Mouse (Mus musculus) kidney, postnatal 4 days (tissue): Measurements from ENCODE around the gene E030025P04Rik.

ENCODE experiments used
- DNase-seq, 2 experiments: peaks; one replicate each; pipeline ENCODE4 v3.0.0; 2021; ENCODE audit warnings: mixed read lengths in 2 of 2

Gene E030025P04Rik

DNA sequence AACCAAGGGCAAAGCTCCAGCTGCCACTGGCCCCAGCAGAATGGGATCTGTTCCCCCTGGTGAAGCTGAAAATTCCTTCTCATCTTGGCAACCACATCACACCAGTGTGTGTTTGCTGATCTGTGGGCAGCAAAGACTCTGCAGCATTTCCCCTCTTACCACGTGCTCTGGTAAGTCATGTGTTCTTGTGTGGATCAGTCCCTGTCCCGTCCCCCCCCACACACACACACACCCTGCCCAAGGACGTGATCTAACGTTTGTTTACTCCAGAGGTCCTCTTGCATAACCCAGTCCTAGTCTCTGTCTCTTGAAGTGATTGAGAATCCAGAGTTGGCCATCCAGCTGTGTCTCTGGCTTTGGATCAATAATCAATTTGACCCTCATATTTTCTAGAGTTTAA, at the start of gene E030025P04Rik:
Gene E030025P04Rik (minus strand): TSS at position 134 of the 400 bp plus-strand sequence.
- DNase-seq = no peak

DNA sequence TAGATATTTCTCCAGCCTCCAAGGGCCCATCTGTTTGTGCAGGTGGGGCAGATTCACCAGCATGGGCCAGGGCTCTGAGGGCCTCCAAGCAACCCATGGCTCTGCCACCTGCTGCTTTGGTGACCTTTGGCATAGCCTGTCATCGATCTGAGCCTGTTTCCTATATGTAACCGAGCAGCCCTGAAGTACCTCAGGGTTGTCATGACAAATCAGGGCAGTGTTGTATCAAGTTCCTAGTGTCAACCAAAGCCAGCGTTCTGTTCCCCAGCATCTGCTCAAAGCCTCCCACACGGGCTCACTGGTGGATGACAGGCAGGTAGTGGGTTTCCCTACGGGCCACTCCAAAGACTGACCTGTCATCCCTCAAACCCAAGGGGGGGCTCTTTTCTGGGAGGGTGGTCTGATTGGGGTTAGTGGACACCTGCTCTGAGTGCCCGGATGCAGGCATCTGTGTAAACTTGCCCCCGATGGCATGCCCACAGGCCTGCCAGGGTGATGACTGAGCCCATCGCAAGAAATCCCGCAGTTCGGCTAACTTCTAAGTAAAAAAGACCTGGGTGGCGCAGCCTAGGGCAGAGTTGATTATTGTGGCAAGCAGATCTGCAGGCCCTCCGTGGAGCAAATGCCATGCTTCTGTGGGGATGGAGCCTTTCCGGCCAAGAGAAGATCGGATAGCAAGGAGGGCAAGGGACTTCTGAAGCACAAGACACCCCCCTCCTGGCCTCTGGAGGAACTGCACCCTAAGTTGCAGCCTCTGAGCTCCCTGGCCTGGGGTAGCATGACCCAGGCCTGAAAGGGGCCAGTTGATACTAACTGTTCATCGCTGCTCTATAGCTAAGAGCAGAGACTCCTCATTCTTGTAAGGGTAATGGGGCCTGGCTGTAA, 48.7 kb upstream of the E030025P04Rik start:
- peak; percentile 89 to 90 for DNase-seq

DNA sequence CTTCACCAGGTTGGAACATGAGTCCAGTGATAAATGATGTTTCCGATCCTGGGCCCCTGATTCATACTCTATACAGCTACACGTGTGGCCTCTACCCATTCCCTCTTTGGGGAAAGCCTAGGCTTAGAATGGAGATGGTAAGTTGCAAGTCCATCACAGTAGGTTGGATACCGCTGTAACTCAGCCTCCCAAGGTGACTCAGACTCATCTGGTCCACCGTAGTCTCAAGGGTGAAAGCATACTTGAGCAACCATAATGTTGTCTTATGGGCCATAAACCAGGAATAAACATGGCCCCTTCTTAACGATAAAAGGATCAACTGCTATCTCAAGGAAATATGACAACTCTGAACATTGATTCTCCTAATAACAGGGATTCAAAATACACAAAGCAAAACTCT, 44.1 kb upstream of the E030025P04Rik start:
- DNase-seq = no peak

DNA sequence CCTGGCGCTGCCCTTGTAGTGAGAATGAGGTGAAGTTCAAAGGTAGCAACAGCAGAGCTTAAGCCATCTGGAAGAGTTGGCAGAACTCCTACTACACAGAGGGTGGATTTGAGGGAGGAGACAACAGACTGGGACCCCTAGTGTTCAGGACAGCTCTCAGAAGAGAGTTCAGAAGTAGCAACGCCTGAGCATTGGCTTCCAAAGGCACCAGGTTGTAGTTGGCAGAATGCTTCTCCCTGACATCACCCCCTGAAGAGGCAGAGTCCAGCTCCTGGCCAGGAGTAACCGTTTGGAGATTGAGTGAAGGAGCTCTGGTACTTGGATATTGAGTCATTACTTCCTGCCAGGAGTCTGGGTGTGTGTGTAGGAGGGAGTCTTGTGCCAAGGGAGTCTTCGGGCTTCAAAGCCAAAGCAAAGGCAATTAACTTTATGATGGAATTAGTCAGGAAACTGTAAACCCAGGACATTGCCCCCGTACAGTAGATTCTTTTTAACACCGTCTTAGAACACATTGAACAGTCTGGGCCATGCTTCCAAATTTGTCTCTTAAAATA, 43.5 kb upstream of the E030025P04Rik start:
- peak in 1 of 2 experiments; percentile 5 for DNase-seq

DNA sequence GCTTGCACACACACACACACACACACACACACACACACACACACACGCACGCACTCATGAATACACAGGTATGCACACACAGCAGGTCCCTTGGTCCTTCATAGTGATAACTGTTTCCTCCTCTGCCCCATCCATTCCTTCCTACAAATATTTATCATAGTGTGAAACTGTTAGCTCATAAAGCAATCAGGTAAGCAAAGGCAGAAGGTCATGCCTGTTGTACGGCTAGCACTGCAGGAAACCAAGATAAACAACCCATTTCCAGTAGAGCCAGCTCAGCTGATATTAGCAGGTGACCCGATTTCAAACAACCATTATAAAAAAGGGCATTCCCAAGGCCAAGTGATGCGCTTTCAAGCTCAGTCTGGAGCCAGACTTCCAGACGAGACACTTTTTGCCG, 36.9 kb upstream of the E030025P04Rik start:
- DNase-seq = no peak

DNA sequence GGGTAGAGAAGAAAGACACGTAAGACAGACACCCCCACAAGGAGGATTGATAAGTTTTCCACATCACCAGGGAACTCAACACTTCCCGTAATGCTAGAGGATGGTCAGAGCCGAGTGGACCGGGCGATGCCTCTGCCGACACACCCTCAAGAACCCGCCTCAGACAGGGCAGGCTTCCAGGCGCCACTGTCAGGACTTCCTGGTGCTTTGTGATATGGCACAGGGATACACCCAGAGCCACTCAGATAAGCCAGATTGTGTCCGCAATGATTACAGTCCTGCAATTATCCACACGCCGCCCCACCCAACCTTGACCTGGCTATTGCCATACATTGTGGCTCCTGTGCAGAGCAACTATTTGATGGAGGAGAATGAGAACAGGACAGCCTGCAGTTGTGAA, 36.1 kb upstream of the E030025P04Rik start:
- no peak for DNase-seq

DNA sequence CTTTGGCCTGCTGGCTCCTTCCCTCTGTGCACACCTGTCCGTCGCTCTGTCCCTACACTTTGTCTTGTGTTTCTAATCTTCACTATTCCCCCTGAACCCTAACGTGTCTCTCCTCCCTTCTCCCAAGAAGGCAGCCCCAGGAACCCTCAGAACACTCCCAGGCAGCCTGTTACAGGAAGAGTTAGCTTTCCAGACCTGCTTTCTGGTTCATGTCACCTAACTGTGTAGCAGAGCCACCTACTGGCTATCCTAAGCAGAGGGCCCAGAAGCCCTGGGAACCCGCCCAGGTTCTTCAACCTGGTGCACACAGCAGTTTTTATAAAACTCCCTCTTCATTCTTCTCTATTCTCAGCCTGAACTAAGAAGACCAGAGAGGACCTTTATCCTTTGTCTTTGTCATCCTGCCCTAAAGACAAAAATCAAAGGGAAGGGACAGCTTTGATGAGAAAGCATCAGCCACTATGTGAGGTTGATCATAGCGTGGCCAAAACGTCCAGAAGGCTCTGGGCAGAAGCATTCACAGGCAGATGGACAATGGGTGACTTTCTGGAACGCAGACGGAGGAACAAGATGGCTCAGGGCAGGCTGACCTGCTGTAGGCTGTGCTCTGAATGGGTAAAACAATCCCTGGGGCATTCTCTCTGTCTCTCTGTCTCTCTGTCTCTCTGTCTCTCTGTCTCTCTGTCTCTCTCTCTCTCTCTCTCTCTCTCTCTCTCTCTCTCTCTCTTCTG, 34.8 kb upstream of the E030025P04Rik start:
- DNase-seq = peak; percentile 49 to 60

DNA sequence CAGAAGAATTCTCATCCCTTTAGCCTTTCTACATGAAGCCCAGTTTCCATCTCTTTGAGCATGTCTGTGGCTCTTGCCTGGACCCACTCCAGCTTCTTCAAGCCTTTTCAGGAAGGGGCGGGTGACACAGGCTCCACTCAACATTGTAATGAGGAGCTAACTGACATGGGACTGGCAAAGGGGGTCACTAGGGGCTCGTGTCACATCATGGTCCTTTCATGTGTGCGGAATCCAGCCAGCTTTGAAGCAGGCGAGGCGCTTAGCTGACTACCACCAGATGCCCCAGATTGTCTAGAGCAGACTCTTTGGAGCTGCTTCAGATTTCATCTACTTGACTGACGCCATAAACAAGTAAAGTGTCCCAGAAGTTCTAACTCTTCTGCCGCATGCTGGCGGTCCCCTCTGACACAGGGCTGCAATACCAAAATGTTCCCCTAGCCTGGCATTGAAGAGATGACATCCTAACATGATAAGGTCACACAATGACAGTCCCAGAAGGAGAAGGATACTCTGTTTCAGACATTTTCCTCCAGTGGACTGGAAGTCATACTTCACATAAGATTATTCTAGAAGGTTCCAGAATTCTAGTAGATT, 31.3 kb upstream of the E030025P04Rik start:
- no peak for DNase-seq

DNA sequence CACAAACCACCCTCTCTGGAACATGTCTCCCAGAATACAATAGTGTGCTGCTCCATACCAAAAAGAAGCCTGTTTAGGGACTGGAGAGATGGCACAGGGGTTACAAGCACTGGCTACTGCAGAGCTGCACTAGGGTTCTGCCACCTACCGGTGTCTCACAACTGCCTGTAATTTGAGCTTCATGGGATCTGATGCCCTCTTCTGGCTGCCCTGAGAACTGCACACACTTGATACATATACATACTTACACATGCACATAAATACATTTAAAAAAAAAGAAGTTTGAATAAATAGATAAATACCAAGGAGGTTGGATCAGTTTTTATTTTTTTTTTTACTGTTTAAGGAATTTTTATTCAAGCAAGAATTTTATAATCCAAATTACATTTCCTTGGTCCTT, 28.1 kb upstream of the E030025P04Rik start:
- DNase-seq = no peak

DNA sequence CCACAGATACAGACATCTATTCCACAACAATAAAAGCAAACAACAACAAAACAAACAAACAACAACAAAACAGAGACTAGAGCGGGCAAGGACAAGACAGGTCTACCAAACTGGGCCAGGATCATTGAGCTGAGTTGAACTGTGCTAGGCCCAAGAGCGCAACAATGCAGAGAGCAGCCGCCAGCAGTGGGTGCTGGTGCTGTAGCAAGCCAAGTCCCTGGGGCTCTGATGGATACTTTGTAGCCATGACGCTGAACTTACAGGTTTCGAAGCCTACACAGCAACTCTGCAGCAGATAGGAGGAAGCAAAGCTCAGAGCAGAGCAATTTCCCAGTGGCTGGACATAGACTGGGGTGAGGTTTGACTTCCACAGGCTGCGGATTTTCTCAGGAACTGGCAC, 26.6 kb upstream of the E030025P04Rik start:
- DNase-seq = no peak

DNA sequence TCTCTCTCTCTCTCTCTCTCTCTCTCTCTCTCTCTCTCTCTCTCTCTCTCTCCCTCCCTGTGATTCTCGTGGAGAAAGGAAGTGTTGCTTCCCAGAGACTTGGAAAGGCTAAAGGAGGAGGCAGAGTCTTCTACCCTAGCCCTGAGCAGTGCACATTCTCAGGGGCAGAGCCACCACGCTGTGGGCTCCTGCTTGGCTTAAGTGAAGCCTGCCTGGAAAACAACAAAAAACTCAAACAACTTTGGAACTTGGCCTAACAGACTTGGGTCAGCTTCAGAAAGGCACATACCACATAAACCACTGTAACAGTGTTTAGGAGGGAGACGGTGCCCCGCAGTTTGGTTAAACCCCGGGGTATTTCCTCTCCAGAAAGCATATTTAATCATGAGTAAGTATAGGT, 13.5 kb upstream of the E030025P04Rik start:
- no peak for DNase-seq

DNA sequence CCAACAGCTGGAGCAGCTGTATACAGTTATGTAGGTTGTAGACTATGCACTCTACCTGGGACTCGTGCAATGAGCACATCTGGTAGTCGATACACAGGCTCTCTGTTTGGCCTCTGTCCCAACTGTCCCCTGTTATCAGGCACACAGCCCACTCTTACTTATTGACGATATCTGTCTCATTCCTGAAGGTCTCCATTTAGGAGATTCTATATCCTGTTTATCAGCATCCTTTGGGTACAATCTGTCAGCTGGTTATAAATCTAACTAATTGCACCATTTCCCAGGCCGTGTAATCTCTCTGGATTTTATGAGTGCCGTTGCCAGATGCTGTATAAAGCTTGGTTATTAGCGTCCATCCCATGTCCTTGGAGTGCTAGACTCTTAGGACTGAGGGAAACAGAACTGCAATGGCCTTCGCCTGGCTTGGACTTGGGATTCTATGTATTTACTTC, 747 bp upstream of the E030025P04Rik start:
- no peak for DNase-seq

DNA sequence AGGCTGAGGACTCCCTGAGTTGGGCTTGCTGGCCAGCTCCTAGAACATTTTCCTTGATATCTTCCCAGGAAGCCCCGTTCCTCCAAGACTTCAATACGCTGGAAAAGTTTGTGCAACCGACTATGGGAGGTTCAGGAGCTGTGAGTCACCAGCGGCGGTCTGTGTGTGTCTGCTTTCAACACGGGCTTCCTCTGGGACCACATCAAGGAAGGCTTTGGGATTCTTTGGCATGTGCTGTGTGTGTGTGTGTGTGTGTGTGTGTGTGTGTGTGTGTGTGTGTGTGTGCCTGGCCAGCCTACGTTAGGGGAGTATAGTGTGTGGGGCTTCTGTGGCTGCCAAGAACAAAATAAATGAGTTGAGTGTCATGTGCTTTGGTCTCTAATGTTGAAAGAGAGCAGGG, 17.7 kb downstream of the E030025P04Rik start:
- DNase-seq = peak; percentile 9 to 38

DNA sequence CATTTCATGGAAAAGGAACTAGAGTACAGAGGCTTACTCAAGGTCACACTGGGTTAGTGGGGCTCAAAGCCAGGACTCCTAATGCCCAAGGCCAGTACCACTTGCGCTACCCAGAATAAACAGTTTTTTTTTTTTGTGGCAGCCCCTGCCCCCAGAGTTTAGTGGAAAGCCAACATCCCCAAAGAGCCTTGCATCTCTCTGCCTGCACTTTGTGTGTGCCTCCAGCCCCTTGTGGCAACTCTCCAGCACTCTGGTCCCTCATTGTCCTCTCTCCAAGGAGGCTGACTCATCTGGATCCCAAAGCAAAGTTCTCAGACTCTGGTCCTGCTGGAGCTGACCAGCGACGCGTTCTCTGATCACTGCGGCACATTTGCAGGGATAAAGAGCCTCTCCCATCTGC, 18.7 kb downstream of the E030025P04Rik start:
- no peak for DNase-seq

DNA sequence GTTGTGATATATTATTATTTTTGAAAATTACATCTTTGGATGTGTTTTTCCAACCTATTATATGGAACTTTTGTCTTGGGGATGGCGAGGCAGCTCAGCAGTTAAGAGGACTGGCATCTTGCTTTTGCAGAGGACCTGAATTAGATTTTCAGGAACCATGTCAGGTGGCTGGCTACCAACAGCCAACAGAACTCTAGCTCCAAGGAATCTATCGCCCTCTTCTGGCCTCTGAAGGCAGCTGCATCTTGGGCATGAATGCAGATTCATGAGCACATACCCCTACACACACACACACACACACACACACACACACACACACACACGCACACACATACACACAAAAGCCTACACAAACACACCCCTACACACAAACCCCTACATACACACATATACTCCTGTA, 19.9 kb downstream of the E030025P04Rik start:
- DNase-seq = no peak

DNA sequence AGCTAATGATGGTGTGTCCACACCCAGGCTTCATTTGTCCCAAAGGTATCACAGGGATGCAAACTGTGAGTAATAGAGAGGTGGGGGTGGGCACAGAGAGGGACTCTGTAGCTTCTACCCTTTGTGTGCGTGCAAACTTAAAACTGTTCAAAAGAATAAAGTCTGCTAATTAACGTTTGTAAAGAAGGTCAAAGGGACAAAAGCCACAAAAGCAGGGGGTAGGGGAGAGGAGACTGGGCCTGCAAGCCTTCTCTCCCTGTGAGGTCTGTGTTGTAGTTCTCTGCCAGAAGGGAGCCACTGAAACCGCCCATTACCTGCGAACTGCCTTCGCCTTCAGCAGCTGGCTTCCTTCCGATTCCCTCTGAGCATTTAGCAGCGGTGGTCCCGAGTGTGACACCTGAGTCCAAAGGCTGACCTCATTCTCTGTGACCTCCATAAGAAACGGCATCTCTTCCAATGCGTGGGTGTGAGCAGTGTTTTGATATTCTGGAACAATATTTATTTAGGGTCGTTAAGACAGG, 34.3 kb downstream of the E030025P04Rik start:
- no peak for DNase-seq

DNA sequence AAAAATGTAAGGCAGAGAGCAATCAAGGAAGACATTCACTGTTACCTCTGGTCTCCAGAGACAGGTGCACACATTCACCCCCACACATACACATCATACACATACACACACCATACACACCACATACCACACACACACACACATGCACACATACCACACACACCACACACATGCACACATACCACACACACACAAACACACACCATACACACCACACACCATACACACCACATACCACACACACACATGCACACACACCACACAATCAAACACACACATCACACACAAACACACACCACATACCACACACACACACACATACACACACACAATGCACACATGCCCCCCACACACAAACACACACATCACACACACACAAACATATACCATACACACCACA, 35.1 kb downstream of the E030025P04Rik start:
- no peak for DNase-seq

DNA sequence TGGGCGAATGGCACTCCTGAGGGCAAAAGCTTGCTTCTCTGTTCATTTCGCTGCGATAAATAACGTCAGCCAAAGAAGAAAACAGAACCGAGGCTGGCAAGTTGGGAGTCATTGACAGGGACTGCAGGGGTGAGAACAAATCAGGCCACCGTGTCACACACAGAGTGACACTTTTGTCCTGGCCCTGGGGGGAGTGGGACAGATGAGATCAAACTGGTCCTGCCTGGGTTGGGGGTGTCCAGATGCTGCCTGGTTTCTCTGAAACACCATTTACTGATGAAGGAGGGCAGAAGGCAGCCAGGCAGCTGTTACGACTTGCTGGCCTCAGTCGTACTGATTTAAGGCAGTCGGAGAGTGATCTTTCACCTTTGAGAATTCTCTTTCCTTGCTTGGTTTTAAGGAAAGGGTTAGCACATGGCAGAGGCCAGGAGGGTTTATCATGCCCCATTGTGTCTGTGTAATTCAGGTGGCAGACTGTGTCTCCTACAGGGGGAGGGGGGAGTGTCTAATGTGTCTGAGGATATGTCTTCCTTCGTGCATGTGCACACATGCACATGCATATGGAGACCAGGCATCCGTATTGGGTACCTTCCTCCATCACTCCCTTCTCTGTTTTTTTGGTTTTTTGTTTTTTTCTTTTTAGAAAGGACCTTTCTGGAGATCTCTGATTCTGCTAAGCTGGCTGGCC, 36.5 kb downstream of the E030025P04Rik start:
- no peak for DNase-seq

DNA sequence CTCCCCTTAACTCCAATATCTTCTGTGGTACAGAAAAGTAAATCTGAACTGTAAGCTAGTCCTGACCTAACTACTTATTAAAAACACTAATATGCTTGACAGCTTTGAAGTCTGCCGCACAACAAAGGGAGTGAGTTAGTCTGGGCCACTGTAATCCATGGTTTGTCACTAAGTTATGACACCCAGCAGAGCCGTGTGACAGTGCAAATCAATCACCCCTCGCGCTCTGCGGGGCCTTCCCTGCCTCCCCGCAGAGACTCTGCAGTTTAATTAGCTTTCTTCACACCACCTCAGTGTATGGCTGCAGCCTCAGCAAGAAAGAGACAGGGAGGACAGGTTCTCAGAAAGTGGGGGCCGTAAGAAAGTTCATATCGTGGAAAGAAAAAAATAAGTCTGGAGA, 37.4 kb downstream of the E030025P04Rik start:
- DNase-seq = peak in 1 of 2 experiments; percentile 20

DNA sequence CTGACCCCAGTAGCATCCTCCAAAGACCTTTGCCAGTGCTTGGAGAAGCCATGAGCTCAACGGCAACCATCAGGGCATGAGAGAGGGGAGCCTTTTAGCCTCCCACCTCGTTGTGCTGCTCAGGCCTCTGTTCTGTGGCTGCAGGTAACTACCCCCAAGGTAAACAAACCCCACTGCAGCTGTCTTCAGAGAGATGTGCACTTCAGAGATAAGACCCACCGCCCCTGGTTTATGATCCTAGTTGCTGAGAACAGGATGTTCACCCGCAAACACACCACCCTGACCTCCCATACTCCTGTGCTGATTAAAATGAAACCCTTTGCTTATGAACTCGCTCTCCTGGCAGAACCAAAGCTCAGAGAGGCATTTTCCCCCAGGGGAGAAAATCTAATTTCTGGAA, 38.0 kb downstream of the E030025P04Rik start:
- no peak for DNase-seq

DNA sequence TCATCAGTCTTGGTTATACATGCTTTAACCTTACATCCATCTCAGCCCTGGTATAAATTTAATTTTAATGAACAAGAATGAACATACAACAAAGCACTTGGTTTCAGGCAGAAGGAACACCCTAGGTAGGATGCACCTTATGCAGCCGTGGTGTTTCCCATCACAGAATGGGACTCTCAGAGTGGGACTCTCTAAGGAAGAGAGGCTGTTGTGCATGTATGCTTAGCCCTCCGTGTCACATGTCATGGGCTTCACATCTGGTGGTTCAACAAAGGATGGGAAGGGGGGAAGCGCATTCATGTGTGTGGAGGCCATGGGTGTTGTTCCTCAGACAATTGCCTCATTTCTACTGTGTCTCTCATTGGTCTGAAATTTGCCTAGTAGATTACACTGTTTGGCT, 40.8 kb downstream of the E030025P04Rik start:
- DNase-seq = no peak

DNA sequence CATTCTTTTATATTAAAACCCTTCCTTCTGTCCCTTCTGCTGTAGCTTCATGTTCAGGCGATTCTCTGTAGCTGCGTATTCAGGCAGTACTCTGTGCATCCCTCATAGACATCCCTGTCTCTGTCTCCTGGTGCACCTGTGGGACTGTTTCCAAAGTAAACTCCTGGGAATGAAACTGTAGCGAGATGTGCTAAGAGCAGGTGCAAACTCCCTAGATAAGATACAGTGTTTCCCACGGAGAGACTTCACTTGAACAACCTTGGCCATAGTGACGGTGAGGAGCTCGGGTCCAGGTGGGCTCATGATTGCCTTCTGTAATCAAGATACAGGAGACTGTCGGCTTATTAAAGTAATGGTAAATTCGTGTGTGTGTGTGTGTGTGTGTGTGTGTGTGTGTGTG, 41.5 kb downstream of the E030025P04Rik start:
- DNase-seq = no peak
